In the genomic region with DNA sequence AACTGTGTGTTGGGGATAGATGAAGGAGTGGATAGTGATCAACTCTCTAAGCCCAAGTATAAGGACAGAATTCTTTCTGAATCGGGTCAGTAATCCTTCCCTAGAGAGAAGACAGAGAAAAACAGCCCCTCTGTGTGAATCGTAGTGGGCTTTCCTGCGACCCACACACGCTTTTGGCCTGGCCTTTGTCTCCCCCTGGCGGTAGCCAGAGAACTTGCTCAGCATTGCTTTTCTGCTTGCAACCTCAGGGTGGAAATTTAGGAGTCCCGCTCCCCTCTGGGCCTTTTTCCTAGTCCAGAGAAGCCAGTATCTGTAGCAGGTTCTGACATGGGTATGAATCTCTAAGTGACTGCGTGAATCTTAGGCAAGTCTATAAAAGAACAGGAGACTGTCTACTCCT, we compare ENCODE assay signal across 8 mouse cellular contexts. TPM values are rescaled to one million over a fixed set of nuclear protein-coding genes. Genes with fewer than 3 reads are reported as not detected.
DNase-seq lines count a peak whose midpoint lies in the region; ATAC-seq and TF ChIP-seq lines count a peak whose summit lies in the region.

No protein-coding gene starts in this region.

- WGBS in heart, embryonic 11.5 days (ENCODE audit: insufficient replicate concordance), result 5% methylated on average over 7 of the region's 7 CpGs
- under 1% methylated on average over 7 of the region's 7 CpGs for WGBS in embryonic facial prominence, embryonic 11.5 days
- WGBS in hindbrain, postnatal 0 days, result 0% methylated on average over 7 of the region's 7 CpGs

- no peak overlapping the region for H3K4me2 ChIP-seq in heart, embryonic 11.5 days
- no peak overlapping the region for H3K4me2 ChIP-seq in embryonic facial prominence, embryonic 11.5 days (ENCODE audit: low read depth, low read length)
- H3K4me2 ChIP-seq in hindbrain, postnatal 0 days (ENCODE audit: low read depth, low read length), result no peak overlapping the region

- no peaks in the 10 kb centered on the region for H3K36me3 ChIP-seq in heart, embryonic 11.5 days (ENCODE audit: control insufficient read depth, insufficient read depth, low read length)
- no peaks in the 10 kb centered on the region for H3K36me3 ChIP-seq in embryonic facial prominence, embryonic 11.5 days (replicated peaks; ENCODE audit: control insufficient read depth, insufficient read depth, low read depth, low read length)
- H3K36me3 ChIP-seq in hindbrain, postnatal 0 days (ENCODE audit: insufficient read depth, low read length), result no peaks in the 10 kb centered on the region

- no peaks in the 10 kb centered on the region for H3K9me3 ChIP-seq in heart, embryonic 11.5 days (replicated peaks; ENCODE audit: control insufficient read depth, low read length)
- no peaks in the 10 kb centered on the region for H3K9me3 ChIP-seq in embryonic facial prominence, embryonic 11.5 days (replicated peaks; ENCODE audit: control insufficient read depth, low read length)
- H3K9me3 ChIP-seq in hindbrain, postnatal 0 days (ENCODE audit: low read length), result no peaks in the 10 kb centered on the region

- DNase-seq in heart, adult 8-10 months (ENCODE audit: low spot score), result peak; percentile 36
- peak; percentile 76 for DNase-seq in A20 (ENCODE audit: low read depth, low spot score)
- peak; percentile 83 for DNase-seq in R1 (ENCODE audit: low read depth, low spot score)
- DNase-seq in embryonic facial prominence, embryonic 11.5 days (ENCODE audit: low spot score), result peak; percentile 88
- peak; percentile 87 for DNase-seq in hindbrain, postnatal 0 days (ENCODE audit: low spot score)
- peak; percentile 81 for DNase-seq in thymus, postnatal 14 days

- H3K27ac ChIP-seq in heart, embryonic 11.5 days (ENCODE audit: low read depth, low read length), result no peak overlapping the region
- H3K27ac ChIP-seq in embryonic facial prominence, embryonic 11.5 days (replicated peaks; ENCODE audit: low read depth, low read length), result no peak overlapping the region
- no peak overlapping the region for H3K27ac ChIP-seq in hindbrain, postnatal 0 days

- no peak overlapping the region for H3K9ac ChIP-seq in heart, embryonic 11.5 days (ENCODE audit: low read depth, low read length)
- no peak overlapping the region for H3K9ac ChIP-seq in embryonic facial prominence, embryonic 11.5 days (replicated peaks; ENCODE audit: low read length)
- no peak overlapping the region for H3K9ac ChIP-seq in hindbrain, postnatal 0 days (replicated peaks; ENCODE audit: low read length)

- H3K4me3 ChIP-seq in heart, embryonic 11.5 days (ENCODE audit: low read depth, low read length), result no peak overlapping the region
- H3K4me3 ChIP-seq in embryonic facial prominence, embryonic 11.5 days (ENCODE audit: low read depth, low read length), result no peak overlapping the region
- no peak overlapping the region for H3K4me3 ChIP-seq in hindbrain, postnatal 0 days (ENCODE audit: low read length)

- peaks cover 20% of the 10 kb centered on the region for H3K4me1 ChIP-seq in heart, embryonic 11.5 days (ENCODE audit: control insufficient read depth, insufficient read depth, low read length)
- peaks cover 4% of the 10 kb centered on the region for H3K4me1 ChIP-seq in embryonic facial prominence, embryonic 11.5 days (ENCODE audit: control insufficient read depth, insufficient read depth, low read length)
- peaks cover 5% of the 10 kb centered on the region; the same call in 1 of the 2 replicates for H3K4me1 ChIP-seq in hindbrain, postnatal 0 days (ENCODE audit: insufficient read depth, low read length)

- peaks cover 47% of the 10 kb centered on the region for H3K27me3 ChIP-seq in heart, embryonic 11.5 days (ENCODE audit: control insufficient read depth, insufficient read depth, low read length)
- H3K27me3 ChIP-seq in embryonic facial prominence, embryonic 11.5 days (ENCODE audit: control insufficient read depth, insufficient read depth, low read length), result peaks cover 56% of the 10 kb centered on the region
- peaks cover 56% of the 10 kb centered on the region for H3K27me3 ChIP-seq in hindbrain, postnatal 0 days (ENCODE audit: insufficient read depth, low read length)

- no peak for ATAC-seq in heart, embryonic 11.5 days (replicated peaks; ENCODE audit: insufficient number of reproducible peaks, low FRiP score, low TSS enrichment)
- no peak for ATAC-seq in embryonic facial prominence, embryonic 11.5 days (replicated peaks; ENCODE audit: insufficient number of reproducible peaks, low FRiP score, low TSS enrichment, low read depth)
- 0 out of 2 replicates have a peak, but pooled peaks have one; percentile 30 for ATAC-seq in hindbrain, postnatal 0 days
- ATAC-seq in megakaryocyte, adult 5-6 weeks (ENCODE audit: poor library complexity, severe bottlenecking), result peak; percentile 51; the same call in 1 of the 2 replicates

- TF ChIP-seq CTCF in hindbrain, postnatal 0 days (IDR thresholded peaks at IDR 0.05; ENCODE audit: low read depth), result peak; percentile 94

RNA-seq across cellular contexts. Expression of a gene that starts 0.9 kb away (rescaled TPM):
- total RNA-seq in heart, adult 8-10 months (2022), result 10 to 100 TPM; 20.1 to 28.4 (median 25.3) TPM
- polyA plus RNA-seq in heart, embryonic 11.5 days (2014; fragmentation: Nextera tagmentation; extraction: Ambion mirVana), result 23.5 and 36.9 TPM in 2 replicates
- 1.2 and 2.1 TPM in 2 replicates for polyA plus RNA-seq in embryonic facial prominence, embryonic 11.5 days (2014; fragmentation: Nextera tagmentation; extraction: Ambion mirVana)
- 0.36 and 0.58 TPM in 2 replicates for total RNA-seq in hindbrain, postnatal 0 days (2014; rRNA removed)
- 0.99 and 1.9 TPM in 2 replicates for polyA plus RNA-seq in hindbrain, postnatal 0 days (2015; fragmentation: Nextera tagmentation; extraction: Ambion mirVana)
- total RNA-seq in megakaryocyte, adult 5-6 weeks (2015), result 0.41 and 0.56 TPM in 2 replicates
- 0.24 and 0.44 TPM in 2 replicates for total RNA-seq in megakaryocyte, adult 5-6 weeks (2017)

RNA-seq across cellular contexts. Expression of a gene that starts 1.7 kb away (rescaled TPM):
- total RNA-seq in heart, adult 8-10 months (2022), result 1 to 10 TPM in 3 of 4 experiments, under 1 TPM in 1; 0.72 to 2.1 (median 1.2) TPM
- polyA plus RNA-seq in heart, embryonic 11.5 days (2014; fragmentation: Nextera tagmentation; extraction: Ambion mirVana), result 1.2 and 2.2 TPM in 2 replicates
- 0.13 TPM in 1 of 2 replicates, not detected in the other for polyA plus RNA-seq in embryonic facial prominence, embryonic 11.5 days (2014; fragmentation: Nextera tagmentation; extraction: Ambion mirVana)
- 0.21 TPM in 1 of 2 replicates, not detected in the other for total RNA-seq in hindbrain, postnatal 0 days (2014; rRNA removed)
- not detected in 2 replicates for polyA plus RNA-seq in hindbrain, postnatal 0 days (2015; fragmentation: Nextera tagmentation; extraction: Ambion mirVana)
- 0.16 TPM in 1 of 2 replicates, not detected in the other for total RNA-seq in megakaryocyte, adult 5-6 weeks (2015)
- 0.04 TPM in 1 of 2 replicates, not detected in the other for total RNA-seq in megakaryocyte, adult 5-6 weeks (2017)

RNA-seq across cellular contexts. Expression of a gene that starts 8.2 kb away (rescaled TPM):
- 10 to 100 TPM; 64.8 to 83.5 (median 79.3) TPM for total RNA-seq in heart, adult 8-10 months (2022)
- polyA plus RNA-seq in heart, embryonic 11.5 days (2014; fragmentation: Nextera tagmentation; extraction: Ambion mirVana), result 242 and 272 TPM in 2 replicates
- polyA plus RNA-seq in embryonic facial prominence, embryonic 11.5 days (2014; fragmentation: Nextera tagmentation; extraction: Ambion mirVana), result 127 and 129 TPM in 2 replicates
- total RNA-seq in hindbrain, postnatal 0 days (2014; rRNA removed), result 49.9 and 63.4 TPM in 2 replicates
- 54.8 and 55.7 TPM in 2 replicates for polyA plus RNA-seq in hindbrain, postnatal 0 days (2015; fragmentation: Nextera tagmentation; extraction: Ambion mirVana)
- total RNA-seq in megakaryocyte, adult 5-6 weeks (2015), result 1.4 and 2.1 TPM in 2 replicates
- total RNA-seq in megakaryocyte, adult 5-6 weeks (2017), result 2.9 and 3.7 TPM in 2 replicates

RNA-seq across cellular contexts. Expression of a gene that starts 38.4 kb away (rescaled TPM):
- total RNA-seq in heart, adult 8-10 months (2022), result 10 to 100 TPM in 1 of 4 experiments, 1 to 10 TPM in 3; 3.6 to 10.0 (median 6.6) TPM
- polyA plus RNA-seq in heart, embryonic 11.5 days (2014; fragmentation: Nextera tagmentation; extraction: Ambion mirVana), result 35.7 and 41.2 TPM in 2 replicates
- 36.4 and 47.8 TPM in 2 replicates for polyA plus RNA-seq in embryonic facial prominence, embryonic 11.5 days (2014; fragmentation: Nextera tagmentation; extraction: Ambion mirVana)
- total RNA-seq in hindbrain, postnatal 0 days (2014; rRNA removed), result 10.9 and 11.6 TPM in 2 replicates
- polyA plus RNA-seq in hindbrain, postnatal 0 days (2015; fragmentation: Nextera tagmentation; extraction: Ambion mirVana), result 8.0 and 8.9 TPM in 2 replicates
- total RNA-seq in megakaryocyte, adult 5-6 weeks (2015), result 8.3 and 8.4 TPM in 2 replicates
- total RNA-seq in megakaryocyte, adult 5-6 weeks (2017), result 3.8 TPM in 2 replicates

Comparison
In these comparisons a context has a peak if more than half of its experiments do, and no peak if none do; other contexts are left out.
1. DNase-seq: peak in every context shown above with its lines; median percentile 88 in embryonic facial prominence, embryonic 11.5 days; 87 in hindbrain, postnatal 0 days; 83 in R1; 81 in thymus, postnatal 14 days; 76 in A20; 36 in heart, adult 8-10 months.
2. ATAC-seq: peak in hindbrain, postnatal 0 days (single experiment) and megakaryocyte, adult 5-6 weeks (single experiment); none in heart, embryonic 11.5 days (single experiment) and embryonic facial prominence, embryonic 11.5 days (single experiment).
3. RNA of a gene that starts 0.9 kb away (total RNA-seq): 20.1 to 28.4 TPM in heart, adult 8-10 months; 0.36 to 0.58 TPM in hindbrain, postnatal 0 days and 0.24 to 0.56 TPM in megakaryocyte, adult 5-6 weeks; every median in the first group is over 10 times any median in the second.
4. RNA of a gene that starts 8.2 kb away (total RNA-seq): 64.8 to 83.5 TPM in heart, adult 8-10 months and 49.9 to 63.4 TPM in hindbrain, postnatal 0 days; 1.4 to 3.7 TPM in megakaryocyte, adult 5-6 weeks; every median in the first group is over 10 times any median in the second.